Mouse (Mus musculus) splenic B cell, adult 2 months (primary cell): ENCODE measurements at regions not wholly inside any gene's neighbourhood (a gene's known extent, or its start where the extent isn't known, plus 50 kb on each side); places are given as distances from the start of the nearest gene placed in this dataset.
A peak's percentile ranks its signal among the peaks of the same experiment; 100 is the strongest.
"Not testable (repeated sequence)": the region's sequence is repeated elsewhere in the genome, so short reads cannot be mapped to it uniquely, and the experiment has no call there.

Experiments used
- DNase-seq: peaks from one replicate; pipeline ENCODE4 v3.0.0-alpha.2; 2011; ENCODE audit warnings: low read depth, low spot score
- H3K27me3 ChIP-seq: 2 replicates; pipeline ENCODE4 v1.6.1; 2012; ENCODE audit warnings: mild to moderate bottlenecking, low read length, moderate library complexity, mixed read lengths; ENCODE audit not compliant: control insufficient read depth, poor library complexity, insufficient read depth, severe bottlenecking
- H3K36me3 ChIP-seq: 2 replicates; pipeline ENCODE4 v1.6.1; 2012; ENCODE audit warnings: mild to moderate bottlenecking, low read length, moderate library complexity, mixed read lengths; ENCODE audit not compliant: control insufficient read depth, poor library complexity, insufficient read depth, severe bottlenecking

DNA sequence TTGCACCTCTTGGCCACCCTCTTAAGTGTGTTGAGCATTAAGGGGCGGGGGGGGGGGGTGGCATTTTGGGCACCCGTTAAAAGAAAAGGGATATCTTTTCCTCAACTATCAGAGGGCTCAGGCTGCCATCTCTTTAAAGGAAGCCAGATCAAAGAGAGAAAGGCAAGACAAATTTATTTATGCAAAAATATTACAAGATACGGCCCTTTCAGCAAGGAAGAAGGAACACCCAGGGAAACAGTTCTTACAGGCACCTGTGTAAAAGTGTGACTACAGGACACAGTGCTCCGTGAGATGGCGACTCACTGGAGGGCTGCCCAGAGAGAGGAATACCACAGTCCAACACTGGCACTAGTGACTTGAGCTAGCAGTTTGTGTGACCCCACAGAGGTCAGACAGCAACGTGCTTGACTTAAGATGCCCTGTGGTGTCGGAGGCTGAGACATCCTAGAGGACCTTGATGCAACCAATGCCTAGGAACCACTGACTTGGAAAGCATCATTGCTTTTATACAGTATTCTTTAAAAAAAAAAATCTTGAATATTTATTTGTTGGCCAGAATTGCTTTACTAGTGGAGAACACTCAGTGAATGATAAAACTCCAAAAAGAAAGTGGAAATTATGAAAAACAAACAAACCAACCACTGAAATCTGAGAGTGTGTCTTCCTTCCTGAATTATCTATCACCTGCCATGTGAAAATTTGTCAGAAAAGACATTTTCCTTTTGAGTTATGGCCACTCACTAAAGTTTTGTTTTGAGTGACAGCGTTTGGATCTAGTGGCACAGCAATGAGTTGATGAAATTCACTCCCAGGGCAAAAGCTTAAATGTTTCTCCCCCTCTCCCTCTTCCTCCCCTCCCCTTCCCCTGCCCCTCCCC is 59.0 kb upstream of the Cpm start:
- DNase-seq = no peak
- H3K27me3 ChIP-seq = no peaks in the 10 kb centered on the region
- H3K36me3 ChIP-seq = no peaks in the 10 kb centered on the region

DNA sequence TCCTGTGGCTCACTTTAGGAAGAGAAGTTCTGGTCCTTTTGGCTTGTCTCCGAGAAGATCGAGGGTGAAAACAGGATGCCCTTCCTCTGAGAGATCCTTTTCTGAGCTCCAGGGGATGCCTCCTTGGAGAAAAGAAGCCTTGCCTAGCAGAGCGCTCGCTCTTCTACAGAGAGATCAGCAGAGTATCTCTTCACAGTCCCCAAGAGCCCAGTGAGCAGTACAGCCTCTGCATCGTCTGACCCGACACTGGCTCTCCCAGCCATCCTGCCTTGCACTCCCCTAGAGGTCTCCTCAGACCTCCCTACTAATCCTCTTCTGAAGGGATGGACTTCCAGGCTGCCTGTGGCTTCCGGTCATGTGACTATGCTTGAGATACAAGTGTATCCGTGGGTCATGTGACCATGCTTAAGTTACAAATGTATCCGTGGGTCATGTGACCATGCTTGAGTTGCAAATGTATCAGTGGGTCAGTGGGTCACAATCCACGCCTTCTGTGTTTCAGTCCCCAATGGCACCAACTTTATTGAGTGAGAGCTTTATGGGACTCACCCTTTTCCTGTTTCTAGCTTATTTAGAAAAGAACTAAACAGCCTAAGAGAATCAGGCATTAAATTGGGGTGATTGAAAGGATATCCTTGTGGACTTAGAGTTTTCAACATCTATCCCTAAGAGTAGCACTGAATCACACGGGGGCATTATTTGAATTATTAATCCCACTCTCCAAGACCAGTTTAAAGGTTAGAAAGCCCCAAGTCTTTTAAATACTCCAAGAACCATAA is 59.8 kb upstream of the Cpm start:
- no peak for DNase-seq
- Histone ChIP-seq H3K27me3 (no peaks in the 10 kb centered on the region), H3K36me3 (no peaks in the 10 kb centered on the region)

DNA sequence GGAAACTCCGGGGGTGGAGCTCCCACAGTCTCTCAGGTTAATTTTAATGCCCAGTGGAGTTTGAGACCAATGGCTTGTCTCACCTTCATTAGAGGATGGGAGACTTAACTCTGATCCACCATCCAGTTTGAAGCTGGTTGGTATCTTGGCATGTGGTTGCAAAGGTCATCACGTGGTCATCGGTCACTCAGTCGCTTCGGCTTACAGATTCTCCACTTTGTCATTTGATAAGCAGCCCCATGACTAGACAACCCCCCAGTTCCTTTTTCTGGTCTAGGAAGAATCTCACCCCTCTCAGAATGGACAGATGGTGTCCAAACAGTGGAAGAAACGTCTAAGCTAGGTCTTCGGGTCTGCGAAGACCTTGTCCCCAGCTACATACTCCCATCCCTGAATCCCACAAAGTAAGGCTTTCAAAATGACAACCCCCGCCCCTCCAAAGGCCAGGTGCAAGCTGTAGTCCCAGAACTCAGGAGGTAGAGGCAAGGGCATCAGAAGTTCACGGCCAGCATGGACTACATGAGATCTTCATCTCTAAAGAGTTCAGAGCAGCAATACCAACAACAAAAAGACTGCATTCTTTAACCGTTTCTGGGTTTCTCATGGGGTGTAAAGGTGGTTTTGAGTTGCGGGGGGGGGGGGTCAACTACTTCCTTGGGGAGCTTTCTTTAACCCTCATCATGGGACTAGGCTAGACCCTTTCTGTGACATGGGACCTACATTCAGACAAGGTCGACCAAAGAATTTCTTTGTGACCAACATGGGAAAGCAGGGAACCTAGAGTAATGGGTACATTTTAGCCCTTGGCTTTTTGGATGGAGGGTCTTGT is 60.6 kb upstream of the Cpm start:
- DNase-seq = no peak
- Histone ChIP-seq H3K36me3 (no peaks in the 10 kb centered on the region), H3K27me3 (no peaks in the 10 kb centered on the region)

DNA sequence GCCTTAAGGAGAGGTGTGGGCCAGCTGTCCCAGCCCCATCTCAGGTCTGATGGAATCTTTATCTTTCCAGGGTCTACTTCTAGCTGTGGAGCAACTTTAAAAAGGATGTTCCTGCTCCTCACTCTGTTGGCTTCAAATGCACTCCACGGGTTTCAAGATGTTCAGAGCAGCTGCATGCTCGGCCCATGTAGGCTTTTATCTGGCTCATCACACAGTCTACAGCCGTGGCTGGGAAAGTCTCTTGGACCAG is 61.2 kb upstream of the Cpm start:
- H3K27me3 ChIP-seq = no peaks in the 10 kb centered on the region
- H3K36me3 ChIP-seq = no peaks in the 10 kb centered on the region
- no peak for DNase-seq

DNA sequence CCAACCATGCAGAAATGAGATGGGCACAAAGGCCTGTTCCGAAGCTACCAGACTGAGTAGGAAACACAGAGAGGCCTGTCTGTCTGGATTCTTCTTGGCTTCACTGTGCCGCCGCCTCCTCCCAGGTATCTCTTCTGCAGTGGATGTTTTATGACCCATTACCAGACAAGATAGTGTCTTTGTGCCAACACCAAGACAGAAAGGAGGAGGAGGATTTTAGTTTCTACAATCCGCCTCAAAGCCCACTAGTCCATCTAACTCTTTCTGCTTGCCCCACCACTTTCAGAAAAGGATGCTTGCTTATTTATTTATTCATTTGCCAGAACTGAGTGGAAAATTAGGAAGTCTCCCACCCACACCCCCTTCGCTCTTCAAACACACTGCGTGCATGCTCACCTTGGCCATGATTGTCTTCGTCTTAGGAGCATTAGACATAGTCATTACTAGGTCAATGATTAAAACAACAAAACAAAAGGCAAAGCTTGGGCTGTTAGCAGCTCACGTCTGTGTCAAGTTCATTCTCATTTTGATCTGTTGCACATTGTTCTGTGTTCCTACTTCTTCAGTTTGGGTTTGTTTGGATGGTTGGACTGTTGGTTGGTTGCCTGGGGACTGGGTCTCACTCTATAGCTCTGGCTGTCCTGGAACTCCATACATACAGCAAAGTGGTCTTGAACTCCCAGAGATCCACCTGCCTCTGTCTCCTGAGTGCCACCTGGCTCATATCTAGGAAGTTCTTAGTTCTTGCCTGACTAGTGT is 61.7 kb upstream of the Cpm start:
- no peak for DNase-seq
- H3K27me3 ChIP-seq = no peaks in the 10 kb centered on the region
- H3K36me3 ChIP-seq = no peaks in the 10 kb centered on the region

DNA sequence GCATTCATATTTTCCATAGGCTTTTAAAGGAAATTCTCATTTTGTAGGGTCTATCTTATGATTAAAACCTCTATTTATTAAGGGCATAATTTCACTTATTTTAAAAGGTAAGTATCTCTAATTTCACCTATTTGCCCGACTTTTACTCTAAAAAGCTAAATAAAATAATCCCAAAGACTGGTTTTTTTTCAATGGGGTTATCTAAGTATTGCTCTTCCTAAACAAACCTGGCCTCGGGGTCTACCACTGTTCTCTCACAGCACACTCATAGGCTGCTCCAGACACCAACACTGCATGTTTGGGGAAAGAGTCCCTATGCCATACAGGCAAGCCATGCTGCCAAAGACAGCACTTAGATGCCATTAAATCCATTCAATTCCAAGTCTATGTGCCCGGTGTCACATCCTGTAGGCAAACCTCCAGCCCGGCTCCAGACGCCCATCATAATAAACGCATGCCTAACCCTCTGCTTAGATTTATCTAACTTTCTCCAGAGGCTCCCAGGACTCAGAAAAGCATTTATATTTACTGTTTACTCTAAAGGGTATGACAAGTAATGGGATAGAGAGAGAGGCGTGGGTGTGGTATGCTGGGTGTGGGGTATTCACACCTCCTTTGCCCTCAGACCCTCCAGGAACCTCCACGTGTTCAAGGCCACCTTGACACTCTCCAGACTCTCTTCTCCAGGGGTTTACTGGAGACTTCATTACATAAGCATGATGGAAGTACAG is 62.5 kb upstream of the Cpm start:
- no peaks in the 10 kb centered on the region for H3K27me3 ChIP-seq
- H3K36me3 ChIP-seq = no peaks in the 10 kb centered on the region
- DNase-seq = no peak

DNA sequence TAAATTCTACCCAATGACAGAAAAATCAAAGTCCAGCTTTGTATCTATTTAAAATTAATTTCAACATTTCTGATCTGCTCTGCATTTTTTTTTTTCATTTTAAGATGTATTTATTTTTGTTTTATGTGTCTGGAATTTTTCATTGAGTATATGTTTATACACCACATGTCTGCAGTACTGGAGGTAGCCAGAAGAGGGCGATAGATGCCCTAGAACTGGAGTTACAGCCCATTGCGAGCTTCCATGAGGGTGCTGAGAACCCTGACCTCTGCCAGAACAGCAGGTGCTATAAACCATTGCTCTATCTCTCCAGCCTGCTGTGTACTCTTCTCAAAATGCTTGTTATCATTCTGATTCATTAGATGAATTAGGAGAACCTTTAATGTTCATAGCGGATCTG is 63.1 kb upstream of the Cpm start:
- DNase-seq = peak; percentile 52
- no peaks in the 10 kb centered on the region for H3K27me3 ChIP-seq
- no peaks in the 10 kb centered on the region for H3K36me3 ChIP-seq

DNA sequence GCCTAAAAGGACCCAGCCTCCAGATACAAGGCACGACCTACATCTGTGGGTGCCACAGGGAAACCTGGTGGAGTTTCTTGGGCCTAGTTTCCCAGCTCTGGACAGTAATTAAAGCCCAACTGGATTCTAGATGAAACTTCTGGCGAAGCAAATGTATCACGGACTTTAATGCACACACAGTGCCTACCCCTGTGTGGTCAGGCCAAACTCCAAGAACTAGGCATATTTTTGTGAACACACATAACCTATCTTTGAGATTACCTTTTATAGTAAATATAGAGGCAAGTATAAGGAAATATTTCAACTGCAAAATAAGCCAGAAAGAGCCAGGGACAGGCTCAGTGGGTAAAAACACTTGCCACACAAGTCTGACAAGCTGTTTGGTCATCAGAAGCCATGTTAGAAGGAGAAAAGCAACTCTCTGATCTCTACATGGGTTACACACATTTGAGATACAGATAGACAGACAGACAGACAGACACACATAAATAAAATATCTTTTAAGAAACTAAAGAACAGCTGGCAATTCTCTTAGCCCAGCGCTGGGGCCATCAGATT is 63.7 kb upstream of the Cpm start:
- no peaks in the 10 kb centered on the region for H3K27me3 ChIP-seq

DNA sequence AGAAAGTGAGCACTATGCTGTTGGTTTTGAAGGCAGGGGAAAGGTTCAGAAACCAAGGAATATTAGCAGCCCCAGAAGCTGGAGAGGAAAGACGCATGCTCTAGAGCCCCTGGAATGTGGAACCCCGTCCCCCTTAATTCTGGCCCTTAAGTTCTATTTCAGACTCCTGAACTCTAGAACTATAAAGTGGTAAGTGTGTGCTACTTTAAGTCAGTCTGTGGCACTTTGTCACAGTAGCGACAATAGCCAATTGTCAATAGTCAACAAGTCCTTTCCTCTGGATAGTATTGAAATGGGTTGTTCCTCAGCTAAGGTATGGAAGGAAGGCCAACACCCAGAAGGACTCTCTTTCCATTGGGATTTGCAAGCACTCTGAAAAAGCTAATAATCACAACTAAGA is 64.2 kb upstream of the Cpm start:
- DNase-seq = no peak
- no peaks in the 10 kb centered on the region for H3K36me3 ChIP-seq
- no peaks in the 10 kb centered on the region for H3K27me3 ChIP-seq

More for the DNA sequence above, 63.7 kb upstream of the Cpm start:
- no peaks in the 10 kb centered on the region for H3K36me3 ChIP-seq
- no peak for DNase-seq

DNA sequence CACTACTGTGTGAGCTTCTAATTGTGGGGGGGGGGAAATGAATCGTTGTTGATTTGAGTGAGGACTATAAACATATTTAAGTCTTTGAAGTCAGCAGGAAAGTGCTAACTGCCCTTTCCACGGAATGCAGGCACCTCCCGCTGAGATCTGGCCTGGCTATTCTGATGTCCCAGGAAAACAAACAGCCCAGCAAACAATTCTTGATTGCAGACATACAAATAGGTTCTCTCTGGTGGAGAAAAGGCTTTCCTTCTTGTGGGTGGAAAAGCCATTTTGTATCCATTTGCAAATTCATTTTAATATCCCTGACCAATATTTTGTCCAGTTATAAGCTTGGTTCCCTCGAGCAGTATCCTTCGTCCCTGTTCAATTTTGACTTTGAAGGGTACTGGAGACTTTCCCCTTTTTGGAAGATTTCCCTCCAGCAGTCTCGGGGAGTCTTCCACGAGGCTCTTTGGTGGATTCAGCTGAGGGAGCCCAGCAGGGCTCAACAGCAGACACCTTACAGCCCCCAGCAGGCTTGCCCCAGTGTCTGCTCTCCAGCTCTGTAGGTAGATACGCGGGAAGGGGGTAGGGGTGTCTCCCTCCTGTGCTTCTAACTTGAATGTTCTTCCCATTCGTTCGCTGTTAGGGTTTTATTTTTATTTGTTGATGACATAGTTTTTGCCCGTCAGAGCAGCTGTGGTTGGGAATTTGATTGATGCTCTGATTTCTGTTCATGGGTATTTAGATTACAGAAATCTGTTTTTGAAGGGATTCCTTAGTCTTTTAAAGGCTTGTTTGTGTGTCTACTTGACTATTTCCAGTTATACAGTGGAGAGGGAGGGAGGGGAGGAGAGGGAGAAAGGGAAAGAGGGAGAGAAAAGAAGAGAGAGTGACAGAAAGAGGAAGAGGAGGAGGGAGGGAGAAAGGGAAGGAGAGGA is 64.9 kb upstream of the Cpm start:
- DNase-seq = no peak
- no peaks in the 10 kb centered on the region for H3K36me3 ChIP-seq

DNA sequence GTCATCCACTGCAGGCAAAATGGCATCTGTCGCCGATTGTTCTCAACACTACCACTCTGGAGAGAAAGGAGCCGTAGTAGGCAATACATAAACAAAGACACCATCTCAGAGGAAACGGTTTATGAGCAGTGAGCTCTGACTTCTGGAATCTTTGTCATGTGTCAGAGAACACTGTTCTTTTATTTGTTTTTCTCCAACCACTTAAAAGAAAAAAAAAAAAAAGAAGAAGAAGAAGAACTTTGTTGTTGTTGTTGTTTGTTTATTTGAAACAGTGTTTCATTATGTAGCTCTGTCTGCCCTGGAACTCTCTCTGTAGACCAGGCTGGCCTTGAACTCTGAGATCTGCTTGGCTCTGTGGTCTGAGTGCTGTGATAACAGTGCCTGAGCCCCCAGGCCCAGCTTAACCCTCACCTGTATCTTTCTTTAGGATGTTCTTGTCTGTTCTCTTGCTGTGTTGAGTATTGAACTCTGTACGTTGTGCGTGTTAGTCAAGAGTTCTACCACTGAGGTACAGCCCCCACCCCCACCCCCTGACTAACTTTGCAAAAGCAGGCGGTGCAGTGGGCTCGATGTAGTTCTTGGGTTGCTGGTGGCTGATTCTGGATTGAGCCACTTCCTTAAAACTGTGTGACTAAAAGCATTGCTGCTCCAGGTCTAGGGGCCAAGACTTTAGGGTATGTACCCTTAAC is 65.7 kb upstream of the Cpm start:
- DNase-seq = no peak
- no peaks in the 10 kb centered on the region for H3K27me3 ChIP-seq
- no peaks in the 10 kb centered on the region for H3K36me3 ChIP-seq

More for the DNA sequence above, 64.9 kb upstream of the Cpm start:
- H3K27me3 ChIP-seq = no peaks in the 10 kb centered on the region

DNA sequence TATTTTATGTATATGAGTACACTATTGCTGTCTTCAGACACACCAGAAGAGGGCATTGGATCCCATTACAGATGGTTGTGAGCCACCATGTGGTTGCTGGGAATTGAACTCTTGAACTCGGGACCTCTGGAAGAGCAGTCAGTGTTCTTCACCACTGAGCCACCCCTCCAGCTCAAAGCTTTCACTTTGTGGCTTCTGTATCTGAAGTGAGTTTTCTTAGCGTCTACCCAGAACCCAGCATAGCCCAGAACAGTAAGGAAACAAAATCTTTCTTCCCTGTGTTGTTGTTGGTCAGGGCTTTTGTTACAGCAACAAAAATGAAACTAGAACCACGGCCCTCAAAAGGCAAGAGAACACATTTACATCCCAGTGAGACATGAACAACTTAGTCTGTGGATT is 66.5 kb upstream of the Cpm start:
- H3K27me3 ChIP-seq, H3K36me3 ChIP-seq, DNase-seq: not testable (repeated sequence)
